Comparison of ENCODE assay signal across 23 mouse cellular contexts in the genomic region with DNA sequence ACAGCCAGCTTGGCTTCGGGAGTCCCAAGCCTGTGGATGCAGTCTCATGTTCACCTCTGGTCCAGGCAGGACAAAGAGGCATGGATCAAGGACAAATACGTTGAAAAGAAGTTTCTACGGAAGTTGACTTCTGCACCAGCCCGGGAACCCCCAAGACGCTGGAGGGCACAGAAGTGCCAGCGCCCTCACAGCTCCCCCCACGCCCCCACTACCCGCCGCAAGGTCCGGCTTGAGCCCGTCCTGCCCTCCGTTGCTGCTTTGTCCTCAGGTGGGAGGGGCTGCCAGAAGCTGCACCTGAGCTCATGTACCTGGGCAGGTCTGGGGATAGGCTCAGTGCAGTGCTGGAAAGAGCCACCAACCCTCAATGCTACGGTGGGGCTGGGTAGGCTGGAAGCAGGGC. TPM values are rescaled to one million over a fixed set of nuclear protein-coding genes. Genes with fewer than 3 reads are reported as not detected.
A peak's percentile ranks its signal among the peaks of the same experiment; 100 is the strongest.
DNase-seq lines count a peak whose midpoint lies in the region; ATAC-seq and TF ChIP-seq lines count a peak whose summit lies in the region.
"Had no signal": no experiment of that assay in that cellular context is flagged by ENCODE, and none has a peak within 500 bp of the region (broad histone marks: within the 10 kb centered on the region; RNA-seq: fewer than 3 reads in every experiment).

No protein-coding gene starts in this region.

- TF ChIP-seq POLR2A in cerebellum, adult 2 months (IDR thresholded peaks at IDR 0.05; ENCODE audit: borderline replicate concordance, insufficient read depth, low read length) = no peak

- no peak for ATAC-seq in cerebellum, adult (ENCODE audit: insufficient number of reproducible peaks, low FRiP score, low TSS enrichment)
- ATAC-seq: CD4-positive, CD25-positive, alpha-beta regulatory T cell, adult 4 months; forebrain, embryonic 16.5 days; hindbrain, postnatal 0 days; intestine, postnatal 0 days; Patski had no signal

- no peak for TF ChIP-seq CTCF in cerebellum, adult 2 months (IDR thresholded peaks at IDR 0.05; ENCODE audit: borderline replicate concordance, insufficient read depth, low read depth, low read length)

- no peak overlapping the region for H3K27ac ChIP-seq in cerebellum, adult 2 months (ENCODE audit: insufficient read depth, low read length)
- H3K27ac ChIP-seq: embryonic facial prominence, embryonic 15.5 days; hindbrain, embryonic 10.5 days; hindbrain, postnatal 0 days; limb, embryonic 13.5 days; liver, embryonic 14.5 days; neural tube, embryonic 15.5 days had no signal

- DNase-seq in cerebellum, adult 2 months = peak; percentile 2 to 9
- DNase-seq in gastrocnemius, postnatal 10 days = peak; percentile 4
- DNase-seq in gastrocnemius, adult 8-10 months (ENCODE audit: low spot score in 2 of 2) = no peak
- peak; percentile 3 to 9 for DNase-seq in layer of hippocampus, postnatal 10 days (ENCODE audit: low spot score in 2 of 2)
- no peak for DNase-seq in layer of hippocampus, adult 9-10 months (ENCODE audit: low spot score)
- DNase-seq in thymus, postnatal 4 days = peak; percentile 5
- DNase-seq in thymus, adult 18-20 months = no peak
- DNase-seq: lung, postnatal 14 days; midbrain, embryonic 14.5 days; right cerebral cortex, postnatal 4 days; thymus, postnatal 14 days had no signal

- peaks cover 19% of the 10 kb centered on the region for H3K4me1 ChIP-seq in cerebellum, adult 2 months (ENCODE audit: control insufficient read depth, insufficient read depth, low read length)
- H3K4me1 ChIP-seq: embryonic facial prominence, embryonic 15.5 days; hindbrain, embryonic 10.5 days; limb, embryonic 13.5 days; neural tube, embryonic 15.5 days had no signal

- H3K27me3 ChIP-seq in cerebellum, adult 2 months (ENCODE audit: control insufficient read depth, insufficient read depth, low read length) = no peaks in the 10 kb centered on the region
- H3K27me3 ChIP-seq: embryonic facial prominence, embryonic 15.5 days; limb, embryonic 13.5 days; megakaryocyte, embryonic 14.5 days; neural tube, embryonic 15.5 days; Patski had no signal

- 94% methylated on average over 13 of the region's 13 CpGs for WGBS in cerebellum, adult 2 months

- no peak overlapping the region for H3K4me3 ChIP-seq in cerebellum, adult 2 months (replicated peaks; ENCODE audit: insufficient read depth, low read depth, low read length)
- H3K4me3 ChIP-seq: embryonic facial prominence, embryonic 15.5 days; hindbrain, embryonic 10.5 days; limb, embryonic 13.5 days; megakaryocyte, embryonic 14.5 days; neural tube, embryonic 15.5 days had no signal

RNA-seq across cellular contexts. Expression of gene Acap3, which starts 11.6 kb away (rescaled TPM):
- 98.5 and 99.2 TPM in 2 replicates for polyA plus RNA-seq in cerebellum, adult 2 months (2012; rRNA removed)
- total RNA-seq in gastrocnemius, postnatal 10 days (2021) = 10 to 100 TPM; 13.8 to 23.1 TPM
- 1 to 10 TPM; 5.6 to 8.3 (median 7.2) TPM for total RNA-seq in gastrocnemius, adult 8-10 months (2022)
- 100 to 1,000 TPM; 145 to 162 TPM for total RNA-seq in layer of hippocampus, postnatal 10 days (2021)

RNA-seq across cellular contexts. Expression of gene Pusl1, which starts 11.7 kb away (rescaled TPM):
- 69.9 and 70.1 TPM in 2 replicates for polyA plus RNA-seq in cerebellum, adult 2 months (2012; rRNA removed)
- total RNA-seq in gastrocnemius, postnatal 10 days (2021) = 10 to 100 TPM; 16.9 to 23.6 TPM
- total RNA-seq in gastrocnemius, adult 8-10 months (2022) = 10 to 100 TPM; 14.2 to 17.0 (median 14.9) TPM
- total RNA-seq in layer of hippocampus, postnatal 10 days (2021) = 10 to 100 TPM; 68.1 to 77.0 TPM

RNA-seq across cellular contexts. Expression of gene Ints11, which starts 33.9 kb away (rescaled TPM):
- 50.1 and 52.2 TPM in 2 replicates for polyA plus RNA-seq in cerebellum, adult 2 months (2012; rRNA removed)
- total RNA-seq in gastrocnemius, postnatal 10 days (2021) = 10 to 100 TPM; 18.9 to 21.7 TPM
- 10 to 100 TPM; 13.0 to 16.8 (median 14.1) TPM for total RNA-seq in gastrocnemius, adult 8-10 months (2022)
- 10 to 100 TPM; 35.9 to 41.0 TPM for total RNA-seq in layer of hippocampus, postnatal 10 days (2021)

RNA-seq across cellular contexts. Expression of gene Cptp, which starts 34.0 kb away (rescaled TPM):
- polyA plus RNA-seq in cerebellum, adult 2 months (2012; rRNA removed) = 40.5 and 45.1 TPM in 2 replicates
- 10 to 100 TPM; 13.6 to 20.5 TPM for total RNA-seq in gastrocnemius, postnatal 10 days (2021)
- 10 to 100 TPM; 11.0 to 18.7 (median 16.1) TPM for total RNA-seq in gastrocnemius, adult 8-10 months (2022)
- total RNA-seq in layer of hippocampus, postnatal 10 days (2021) = 10 to 100 TPM; 28.1 to 32.2 TPM

RNA-seq across cellular contexts. Expression of gene Tas1r3, which starts 40.1 kb away (rescaled TPM):
- 0.87 and 1.0 TPM in 2 replicates for polyA plus RNA-seq in cerebellum, adult 2 months (2012; rRNA removed)
- under 1 TPM; 0.11 to 0.26 TPM for total RNA-seq in gastrocnemius, postnatal 10 days (2021)
- under 1 TPM in 2 of 4 experiments, not detected in 2; 0.11 to 0.12 TPM for total RNA-seq in gastrocnemius, adult 8-10 months (2022)
- under 1 TPM; 0.27 to 0.30 TPM for total RNA-seq in layer of hippocampus, postnatal 10 days (2021)

Comparison
In these comparisons a context has a peak if more than half of its experiments do, and no peak if none do; other contexts are left out.
1. DNase-seq: peak in cerebellum, adult 2 months (2 of 2), gastrocnemius, postnatal 10 days (single experiment), layer of hippocampus, postnatal 10 days (2 of 2) and thymus, postnatal 4 days (single experiment); none in gastrocnemius, adult 8-10 months (0 of 2), layer of hippocampus, adult 9-10 months (single experiment) and thymus, adult 18-20 months (0 of 2).
2. RNA of gene Acap3, which starts 11.6 kb away (total RNA-seq): 145 to 162 TPM in layer of hippocampus, postnatal 10 days; 13.8 to 23.1 TPM in gastrocnemius, postnatal 10 days and 5.6 to 8.3 TPM in gastrocnemius, adult 8-10 months; every median in the first group is over 4 times any median in the second.